Mouse (Mus musculus) ES-Bruce4 (cell line): ENCODE data around the gene Snd1.

Experiments
- CTCF ChIP-seq: IDR thresholded peaks from one replicate; pipeline ENCODE4 v1.8.1; 2011; ENCODE audit warnings: low read depth, low read length
- EP300 ChIP-seq: IDR thresholded peaks from 2 replicates; pipeline ENCODE4 v1.6.1; 2011; ENCODE audit warnings: low read depth, low read length; ENCODE audit not compliant: insufficient read depth
- POLR2A ChIP-seq: IDR thresholded peaks from one replicate; pipeline ENCODE4 v1.8.1; 2011; ENCODE audit warnings: low read length; ENCODE audit not compliant: insufficient read depth

DNA sequence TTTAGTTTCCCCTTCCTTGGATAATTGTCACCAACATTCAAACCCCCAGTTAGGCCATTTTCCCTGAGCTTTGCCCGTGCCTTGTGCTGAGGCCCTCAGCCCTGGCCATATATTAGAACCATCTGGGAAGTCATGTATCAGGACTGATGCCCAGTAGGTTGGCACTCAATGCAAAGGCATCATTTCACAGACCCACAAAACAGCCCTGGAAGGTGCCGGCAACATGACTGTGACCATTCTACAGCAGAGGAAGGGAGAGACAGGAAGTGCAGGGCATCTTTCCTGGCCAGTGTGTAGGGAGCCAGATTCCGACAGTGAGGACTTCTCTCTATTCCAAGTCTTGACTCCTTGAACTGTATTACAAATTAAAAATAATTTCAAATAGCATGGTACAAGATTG, 499.6 kb downstream of the Snd1 start:
- no peak for TF ChIP-seq POLR2A
- no peak for TF ChIP-seq CTCF
- no peak for TF ChIP-seq EP300
